Comparison of ENCODE assay signal across 19 mouse cellular contexts in the genomic region with DNA sequence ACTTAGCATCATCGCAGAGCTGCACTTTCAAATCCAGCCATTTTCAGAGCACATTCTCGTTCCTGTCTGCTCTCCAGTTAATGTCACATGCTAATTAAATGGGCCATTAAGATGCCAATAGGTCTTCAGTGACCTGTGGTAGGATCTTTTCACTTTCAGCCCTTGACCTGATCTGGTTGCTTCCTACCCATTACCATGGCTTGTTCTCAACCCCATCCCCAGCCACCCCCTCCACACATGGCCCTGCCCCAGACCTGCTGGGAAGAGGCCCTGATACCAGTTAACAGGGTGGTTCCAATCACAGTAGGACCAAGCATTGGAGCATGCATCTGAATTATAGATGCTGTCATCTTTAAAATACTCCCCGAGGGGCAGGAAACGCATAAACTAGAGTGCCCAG.
"Had no signal": no experiment of that assay in that cellular context is flagged by ENCODE, and none has a peak within 500 bp of the region (broad histone marks: within the 10 kb centered on the region; RNA-seq: fewer than 3 reads in every experiment).

No protein-coding gene starts in this region.

- H3K27me3 ChIP-seq: intestine, embryonic 15.5 days; limb, embryonic 13.5 days; liver, embryonic 13.5 days; midbrain, embryonic 12.5 days; midbrain, embryonic 15.5 days; stomach, embryonic 15.5 days had no signal

- H3K9ac ChIP-seq: intestine, embryonic 15.5 days; limb, embryonic 13.5 days; liver, embryonic 13.5 days; liver, postnatal 0 days; lung, embryonic 14.5 days; midbrain, embryonic 12.5 days; midbrain, embryonic 15.5 days; stomach, embryonic 15.5 days had no signal

- H3K27ac ChIP-seq: intestine, embryonic 15.5 days; limb, embryonic 10.5 days; limb, embryonic 13.5 days; liver, embryonic 13.5 days; macrophage; midbrain, embryonic 12.5 days; midbrain, embryonic 15.5 days; stomach, embryonic 15.5 days had no signal

- ATAC-seq: intestine, embryonic 15.5 days; liver, postnatal 0 days; lung, postnatal 0 days; midbrain, embryonic 15.5 days had no signal

- DNase-seq: kidney, adult 18-20 months; kidney, adult 9 months; kidney, postnatal 14 days; liver, embryonic 13.5 days; liver, postnatal 0 days; lung, embryonic 14.5 days; retina, postnatal 1 day; right cerebral cortex, postnatal 25 days; spleen, adult 18-20 months; thymus, postnatal 25 days had no signal

- H3K36me3 ChIP-seq: intestine, embryonic 15.5 days; limb, embryonic 10.5 days; limb, embryonic 13.5 days; midbrain, embryonic 12.5 days; midbrain, embryonic 15.5 days; stomach, embryonic 15.5 days had no signal

- H3K4me3 ChIP-seq: intestine, embryonic 15.5 days; limb, embryonic 10.5 days; limb, embryonic 13.5 days; liver, embryonic 13.5 days; midbrain, embryonic 12.5 days; midbrain, embryonic 15.5 days; myocyte; stomach, embryonic 15.5 days had no signal

- H3K9me3 ChIP-seq: intestine, embryonic 15.5 days; limb, embryonic 10.5 days; limb, embryonic 13.5 days; liver, embryonic 13.5 days; midbrain, embryonic 12.5 days; midbrain, embryonic 15.5 days; stomach, embryonic 15.5 days had no signal

- H3K4me1 ChIP-seq: intestine, embryonic 15.5 days; stomach, embryonic 15.5 days had no signal

- H3K4me2 ChIP-seq: intestine, embryonic 15.5 days; limb, embryonic 13.5 days; liver, embryonic 13.5 days; lung, embryonic 14.5 days; midbrain, embryonic 12.5 days; midbrain, embryonic 15.5 days; stomach, embryonic 15.5 days had no signal
